Mouse (Mus musculus): Measurements from ENCODE around the gene Nol10. TPM values are rescaled to one million over a fixed set of nuclear protein-coding genes. Genes with fewer than 3 reads are reported as not detected.
"Not testable (repeated sequence)": the region's sequence is repeated elsewhere in the genome, so short reads cannot be mapped to it uniquely, and the experiment has no call there.

The Nol10 gene
- polyA plus RNA-seq, 1 experiment from 2014 or later = 37.5 TPM

DNA sequence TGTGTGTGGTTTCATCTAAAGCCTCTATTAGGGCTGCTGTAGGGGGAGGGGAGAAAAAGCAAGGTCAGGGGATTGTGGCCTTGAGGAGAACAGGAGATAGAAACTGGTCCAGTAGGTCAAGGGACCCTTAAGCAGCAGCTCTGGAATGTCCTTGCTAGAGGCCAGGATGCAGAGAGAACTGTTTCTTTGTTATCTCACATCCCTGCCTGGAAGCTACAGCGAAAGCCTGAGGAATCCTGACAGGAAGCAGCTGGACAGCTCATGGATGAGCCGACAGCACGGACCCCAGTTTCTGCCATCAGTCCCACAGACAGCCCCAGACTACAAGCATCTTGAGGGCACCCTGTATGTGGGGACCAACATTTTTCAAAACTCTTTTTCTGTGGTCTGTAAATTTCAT, 120.1 kb downstream of the Nol10 start:
- H3K4me3 ChIP-seq (ENCODE audit: low read depth, low read length) = no peak overlapping the region
- H3K36me3 ChIP-seq (replicated peaks; ENCODE audit: control insufficient read depth, insufficient read depth, low read depth, low read length) = no peaks in the 10 kb centered on the region
- 19% methylated on average over 3 of the region's 3 CpGs for whole genome bisulfite sequencing
- ATAC-seq (replicated peaks; ENCODE audit: insufficient number of reproducible peaks, low FRiP score, low TSS enrichment, low read depth) (no peak), DNase-seq (ENCODE audit: low spot score) (peak; percentile 29)
- no peaks in the 10 kb centered on the region for H3K27me3 ChIP-seq (ENCODE audit: control insufficient read depth, insufficient read depth, low read length)
- H3K9me3 ChIP-seq (replicated peaks; ENCODE audit: control insufficient read depth, low read length) = no peaks in the 10 kb centered on the region
- no peak overlapping the region for H3K4me2 ChIP-seq (ENCODE audit: low read depth, low read length)
- H3K4me1 ChIP-seq (ENCODE audit: control insufficient read depth, insufficient read depth, low read length) = no peaks in the 10 kb centered on the region
- H3K9ac ChIP-seq (replicated peaks; ENCODE audit: low read length) = no peak overlapping the region
- no peak overlapping the region for H3K27ac ChIP-seq (replicated peaks; ENCODE audit: low read depth, low read length)

DNA sequence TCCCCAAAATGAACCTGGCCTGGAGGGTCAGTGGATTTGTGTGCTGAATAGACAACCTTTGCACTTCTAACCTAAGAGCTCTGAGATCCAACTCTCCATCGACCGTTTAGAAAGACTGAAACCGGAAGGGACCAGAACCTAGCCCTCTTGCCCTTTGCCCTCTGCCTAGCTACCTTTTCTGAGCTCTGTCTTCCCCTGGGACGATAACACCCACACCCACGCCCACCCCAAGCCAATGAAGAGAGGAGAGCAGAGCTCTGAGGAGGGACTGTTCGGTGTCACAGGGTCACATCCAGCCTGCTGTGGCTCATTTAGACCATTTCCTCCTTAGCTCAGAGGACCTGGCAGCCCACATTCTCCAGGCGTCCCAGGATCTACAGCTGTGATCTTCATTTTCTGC, 121.6 kb downstream of the Nol10 start:
- ATAC-seq (replicated peaks; ENCODE audit: insufficient number of reproducible peaks, low FRiP score, low TSS enrichment, low read depth) = no peak
- no peak for DNase-seq (ENCODE audit: low spot score)
- H3K36me3 ChIP-seq (replicated peaks; ENCODE audit: control insufficient read depth, insufficient read depth, low read depth, low read length) = no peaks in the 10 kb centered on the region
- H3K9ac ChIP-seq (replicated peaks; ENCODE audit: low read length) = no peak overlapping the region
- H3K27me3 ChIP-seq (ENCODE audit: control insufficient read depth, insufficient read depth, low read length) = no peaks in the 10 kb centered on the region
- H3K4me1 ChIP-seq (ENCODE audit: control insufficient read depth, insufficient read depth, low read length) = no peaks in the 10 kb centered on the region
- no peak overlapping the region for H3K4me3 ChIP-seq (ENCODE audit: low read depth, low read length)
- H3K4me2 ChIP-seq (ENCODE audit: low read depth, low read length) = no peak overlapping the region
- WGBS = 53% methylated on average over 7 of the region's 7 CpGs
- H3K9me3 ChIP-seq (replicated peaks; ENCODE audit: control insufficient read depth, low read length) = no peaks in the 10 kb centered on the region
- no peak overlapping the region for H3K27ac ChIP-seq (replicated peaks; ENCODE audit: low read depth, low read length)

DNA sequence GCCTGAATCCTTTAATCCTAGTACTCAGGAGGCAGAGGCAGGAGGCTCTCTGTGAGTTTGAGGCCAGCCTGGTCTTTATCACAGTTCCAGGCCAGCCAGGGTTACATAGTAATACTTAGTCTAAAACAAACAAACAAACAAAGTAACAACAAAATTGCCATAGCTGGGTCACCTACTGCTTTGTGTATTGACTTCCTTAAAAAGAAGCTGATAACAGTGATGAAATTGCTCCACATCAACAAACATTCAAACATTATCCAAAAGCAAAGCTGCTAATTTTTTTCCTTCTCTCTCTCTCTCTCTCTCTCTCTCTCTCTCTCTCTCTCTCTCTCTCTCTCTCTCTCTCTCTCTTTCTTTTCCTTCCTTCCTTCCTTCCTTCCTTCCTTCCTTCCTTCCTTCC, 122.3 kb downstream of the Nol10 start:
- not testable (repeated sequence) for H3K27ac ChIP-seq (replicated peaks; ENCODE audit: low read depth, low read length); H3K9me3 ChIP-seq (replicated peaks; ENCODE audit: control insufficient read depth, low read length); DNase-seq (ENCODE audit: low spot score); ATAC-seq (replicated peaks; ENCODE audit: insufficient number of reproducible peaks, low FRiP score, low TSS enrichment, low read depth); H3K4me1 ChIP-seq (ENCODE audit: control insufficient read depth, insufficient read depth, low read length); H3K9ac ChIP-seq (replicated peaks; ENCODE audit: low read length); H3K4me2 ChIP-seq (ENCODE audit: low read depth, low read length); H3K4me3 ChIP-seq (ENCODE audit: low read depth, low read length); H3K36me3 ChIP-seq (replicated peaks; ENCODE audit: control insufficient read depth, insufficient read depth, low read depth, low read length); H3K27me3 ChIP-seq (ENCODE audit: control insufficient read depth, insufficient read depth, low read length)

DNA sequence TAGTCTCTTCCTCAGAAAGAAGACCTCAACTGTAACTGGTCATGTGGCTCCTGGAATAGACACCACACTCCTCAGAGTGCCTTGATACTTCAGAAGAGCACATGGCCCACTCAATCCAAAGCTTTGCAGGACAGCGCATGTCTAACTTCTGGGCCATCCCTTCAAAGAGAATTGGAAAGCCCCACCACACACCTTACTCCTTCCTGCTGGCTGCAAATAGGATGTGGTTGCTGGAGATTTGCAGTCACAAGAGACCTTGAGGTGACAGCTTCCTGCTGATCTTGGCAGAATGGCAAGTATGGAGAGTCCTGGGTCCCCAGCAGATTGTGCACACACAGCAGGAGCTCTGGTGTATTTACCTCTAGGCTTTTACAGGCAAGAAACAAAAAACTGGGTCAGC, 123.1 kb downstream of the Nol10 start:
- Histone ChIP-seq H3K36me3 (replicated peaks; ENCODE audit: control insufficient read depth, insufficient read depth, low read depth, low read length) (no peaks in the 10 kb centered on the region), H3K4me3 (ENCODE audit: low read depth, low read length) (no peak overlapping the region), H3K4me2 (ENCODE audit: low read depth, low read length) (no peak overlapping the region), H3K9me3 (replicated peaks; ENCODE audit: control insufficient read depth, low read length) (no peaks in the 10 kb centered on the region), H3K27ac (replicated peaks; ENCODE audit: low read depth, low read length) (no peak overlapping the region), H3K27me3 (ENCODE audit: control insufficient read depth, insufficient read depth, low read length) (no peaks in the 10 kb centered on the region), H3K4me1 (ENCODE audit: control insufficient read depth, insufficient read depth, low read length) (no peaks in the 10 kb centered on the region), H3K9ac (replicated peaks; ENCODE audit: low read length) (no peak overlapping the region)
- ATAC-seq (replicated peaks; ENCODE audit: insufficient number of reproducible peaks, low FRiP score, low TSS enrichment, low read depth) (no peak), DNase-seq (ENCODE audit: low spot score) (no peak)
- 96% methylated on average over 1 of the region's 1 CpGs for WGBS

DNA sequence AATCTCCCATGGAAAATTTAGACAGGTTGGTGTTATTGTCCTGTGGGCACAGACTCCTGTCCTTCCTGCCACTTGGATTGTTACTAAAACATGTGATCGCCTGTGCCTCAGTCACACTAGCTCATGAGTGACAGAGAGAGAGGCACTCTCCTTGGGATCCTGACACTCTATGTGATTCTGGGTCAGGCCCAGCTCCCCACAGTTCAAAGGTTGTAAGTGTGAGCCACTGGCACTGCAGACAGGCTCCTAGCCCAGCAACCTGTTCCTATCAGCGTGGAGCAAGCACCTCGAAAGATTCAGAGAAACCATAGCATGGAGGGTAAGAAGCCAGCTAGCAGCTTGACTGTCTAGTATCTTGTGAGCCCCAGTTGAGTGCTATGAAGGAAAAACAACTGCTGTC, 124.9 kb downstream of the Nol10 start:
- Histone ChIP-seq H3K9ac (replicated peaks; ENCODE audit: low read length) (no peak overlapping the region), H3K4me1 (ENCODE audit: control insufficient read depth, insufficient read depth, low read length) (no peaks in the 10 kb centered on the region), H3K27me3 (ENCODE audit: control insufficient read depth, insufficient read depth, low read length) (no peaks in the 10 kb centered on the region), H3K27ac (replicated peaks; ENCODE audit: low read depth, low read length) (no peak overlapping the region), H3K36me3 (replicated peaks; ENCODE audit: control insufficient read depth, insufficient read depth, low read depth, low read length) (no peaks in the 10 kb centered on the region), H3K4me3 (ENCODE audit: low read depth, low read length) (no peak overlapping the region), H3K4me2 (ENCODE audit: low read depth, low read length) (no peak overlapping the region), H3K9me3 (replicated peaks; ENCODE audit: control insufficient read depth, low read length) (no peaks in the 10 kb centered on the region)
- no peak for DNase-seq (ENCODE audit: low spot score)
- 96% methylated on average over 3 of the region's 3 CpGs for WGBS
- no peak for ATAC-seq (replicated peaks; ENCODE audit: insufficient number of reproducible peaks, low FRiP score, low TSS enrichment, low read depth)

DNA sequence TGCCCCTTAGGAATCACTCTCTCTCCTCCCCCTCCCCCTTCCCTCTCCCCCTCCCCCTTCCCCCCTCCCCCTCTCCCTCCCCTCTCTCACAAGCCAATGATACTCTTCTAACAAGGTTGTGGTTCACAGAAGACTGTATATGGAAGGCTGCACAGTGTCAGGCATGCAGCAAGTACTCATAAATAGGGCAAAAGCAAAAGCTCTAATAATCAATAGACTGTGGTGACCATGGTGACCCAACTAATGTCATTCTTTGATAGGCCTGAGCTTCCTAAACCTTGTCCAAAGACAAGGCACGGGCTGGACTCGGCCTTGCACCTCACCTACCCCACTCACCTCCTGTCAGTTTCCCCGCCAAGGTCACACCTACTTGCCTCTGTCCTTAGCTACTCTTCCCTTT, 125.6 kb downstream of the Nol10 start:
- no peak overlapping the region for H3K4me2 ChIP-seq (ENCODE audit: low read depth, low read length)
- no peaks in the 10 kb centered on the region for H3K27me3 ChIP-seq (ENCODE audit: control insufficient read depth, insufficient read depth, low read length)
- no peaks in the 10 kb centered on the region for H3K36me3 ChIP-seq (replicated peaks; ENCODE audit: control insufficient read depth, insufficient read depth, low read depth, low read length)
- H3K27ac ChIP-seq (replicated peaks; ENCODE audit: low read depth, low read length) = no peak overlapping the region
- no peaks in the 10 kb centered on the region for H3K4me1 ChIP-seq (ENCODE audit: control insufficient read depth, insufficient read depth, low read length)
- WGBS = 89% methylated on average over 3 of the region's 3 CpGs
- H3K4me3 ChIP-seq (ENCODE audit: low read depth, low read length) = no peak overlapping the region
- no peak for ATAC-seq (replicated peaks; ENCODE audit: insufficient number of reproducible peaks, low FRiP score, low TSS enrichment, low read depth)
- no peaks in the 10 kb centered on the region for H3K9me3 ChIP-seq (replicated peaks; ENCODE audit: control insufficient read depth, low read length)
- H3K9ac ChIP-seq (replicated peaks; ENCODE audit: low read length) = no peak overlapping the region
- DNase-seq (ENCODE audit: low spot score) = no peak

DNA sequence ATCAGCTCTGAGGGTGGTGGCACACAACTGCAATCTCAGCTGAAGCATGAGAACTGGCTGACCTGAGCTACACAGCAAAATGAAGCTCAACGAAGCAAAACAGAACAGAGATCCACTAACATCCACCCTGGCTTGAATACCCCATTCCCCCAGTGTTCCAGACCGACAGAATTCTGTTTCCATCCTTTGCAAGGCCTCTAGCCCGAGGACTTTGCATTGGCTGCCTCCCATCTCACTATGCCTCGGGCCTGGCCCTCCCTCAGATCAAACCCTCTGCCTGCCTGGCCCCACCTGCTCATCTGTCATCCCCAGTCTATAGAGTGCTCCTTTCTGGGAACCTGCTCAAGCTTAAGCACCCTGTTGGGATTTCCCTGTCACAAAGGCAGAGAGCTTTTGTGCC, 126.4 kb downstream of the Nol10 start:
- Histone ChIP-seq H3K36me3 (replicated peaks; ENCODE audit: control insufficient read depth, insufficient read depth, low read depth, low read length) (no peaks in the 10 kb centered on the region), H3K9ac (replicated peaks; ENCODE audit: low read length) (no peak overlapping the region), H3K27ac (replicated peaks; ENCODE audit: low read depth, low read length) (no peak overlapping the region), H3K4me1 (ENCODE audit: control insufficient read depth, insufficient read depth, low read length) (no peaks in the 10 kb centered on the region), H3K4me3 (ENCODE audit: low read depth, low read length) (no peak overlapping the region), H3K9me3 (replicated peaks; ENCODE audit: control insufficient read depth, low read length) (no peaks in the 10 kb centered on the region), H3K4me2 (ENCODE audit: low read depth, low read length) (no peak overlapping the region), H3K27me3 (ENCODE audit: control insufficient read depth, insufficient read depth, low read length) (no peaks in the 10 kb centered on the region)
- WGBS = 66% methylated on average over 4 of the region's 4 CpGs
- DNase-seq (ENCODE audit: low spot score) (no peak), ATAC-seq (replicated peaks; ENCODE audit: insufficient number of reproducible peaks, low FRiP score, low TSS enrichment, low read depth) (no peak)

DNA sequence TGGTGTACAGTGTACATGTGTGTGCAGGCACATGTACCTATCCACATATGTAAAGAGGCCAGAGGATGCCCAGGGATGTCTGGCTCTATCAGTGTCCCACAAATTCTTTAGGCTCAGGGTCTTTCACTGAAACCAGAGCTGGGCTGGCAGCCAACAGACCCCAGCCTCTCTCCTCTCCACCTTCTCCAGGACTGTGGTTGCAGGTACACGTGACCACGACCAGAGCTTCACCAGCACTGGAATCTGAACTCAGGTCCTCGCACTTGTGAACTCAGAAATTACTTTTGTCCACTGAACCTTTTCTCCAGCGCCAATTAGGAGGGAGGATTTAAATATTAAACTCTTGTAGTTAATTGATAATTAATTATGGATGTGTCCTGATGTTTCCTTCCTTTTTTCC, 126.9 kb downstream of the Nol10 start:
- DNase-seq (ENCODE audit: low spot score) = no peak
- Histone ChIP-seq H3K27ac (replicated peaks; ENCODE audit: low read depth, low read length) (no peak overlapping the region), H3K9ac (replicated peaks; ENCODE audit: low read length) (no peak overlapping the region), H3K4me1 (ENCODE audit: control insufficient read depth, insufficient read depth, low read length) (no peaks in the 10 kb centered on the region), H3K27me3 (ENCODE audit: control insufficient read depth, insufficient read depth, low read length) (no peaks in the 10 kb centered on the region), H3K4me3 (ENCODE audit: low read depth, low read length) (no peak overlapping the region), H3K4me2 (ENCODE audit: low read depth, low read length) (no peak overlapping the region), H3K36me3 (replicated peaks; ENCODE audit: control insufficient read depth, insufficient read depth, low read depth, low read length) (no peaks in the 10 kb centered on the region), H3K9me3 (replicated peaks; ENCODE audit: control insufficient read depth, low read length) (no peaks in the 10 kb centered on the region)
- no peak for ATAC-seq (replicated peaks; ENCODE audit: insufficient number of reproducible peaks, low FRiP score, low TSS enrichment, low read depth)
- WGBS = 87% methylated on average over 4 of the region's 4 CpGs

DNA sequence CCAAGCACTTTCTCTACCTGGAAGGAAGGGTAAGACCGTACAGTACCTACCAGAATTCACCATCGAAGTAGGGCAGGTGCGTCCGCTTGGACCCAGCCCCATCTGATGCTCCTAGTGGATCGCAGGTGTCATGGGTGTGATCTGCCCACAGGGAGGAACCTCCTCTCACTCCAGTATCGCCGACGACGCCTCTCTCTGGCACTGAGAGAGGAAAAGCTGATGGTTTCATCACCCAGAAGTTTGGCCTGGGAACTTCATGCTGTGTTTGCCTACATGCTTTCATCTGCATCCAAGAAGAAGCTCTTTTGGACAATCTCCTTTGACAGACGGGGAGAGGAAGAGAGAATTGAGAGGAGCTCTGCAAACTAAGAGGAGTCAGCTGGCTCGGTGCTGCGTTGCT, 129.9 kb downstream of the Nol10 start:
- Histone ChIP-seq H3K36me3 (replicated peaks; ENCODE audit: control insufficient read depth, insufficient read depth, low read depth, low read length) (no peaks in the 10 kb centered on the region), H3K4me3 (ENCODE audit: low read depth, low read length) (no peak overlapping the region), H3K9me3 (replicated peaks; ENCODE audit: control insufficient read depth, low read length) (no peaks in the 10 kb centered on the region), H3K9ac (replicated peaks; ENCODE audit: low read length) (no peak overlapping the region), H3K27ac (replicated peaks; ENCODE audit: low read depth, low read length) (no peak overlapping the region), H3K4me2 (ENCODE audit: low read depth, low read length) (no peak overlapping the region), H3K4me1 (ENCODE audit: control insufficient read depth, insufficient read depth, low read length) (no peaks in the 10 kb centered on the region), H3K27me3 (ENCODE audit: control insufficient read depth, insufficient read depth, low read length) (no peaks in the 10 kb centered on the region)
- no peak for ATAC-seq (replicated peaks; ENCODE audit: insufficient number of reproducible peaks, low FRiP score, low TSS enrichment, low read depth)
- 82% methylated on average over 12 of the region's 12 CpGs for WGBS
- DNase-seq (ENCODE audit: low spot score) = no peak

Data from embryonic facial prominence, embryonic 11.5 days (tissue).